7 mouse cellular contexts compared by ENCODE assay signal in genomic region chr17:85023247-85024167, GRCm38 (mm10). TPM values are rescaled to one million over a fixed set of nuclear protein-coding genes. Genes with fewer than 3 reads are reported as not detected.
DNase-seq lines count a peak whose midpoint lies in the region; ATAC-seq and TF ChIP-seq lines count a peak whose summit lies in the region.

No protein-coding gene starts in this region.

- H3K36me3 ChIP-seq in MEL (ENCODE audit: control insufficient read depth in 1 of 2, insufficient read depth in 2 of 2, low read length in 2 of 2) = peaks cover 0 to 7% of the 10 kb centered on the region in 2 experiments; a peak in 2 of 4 replicates
- H3K36me3 ChIP-seq in heart, postnatal 0 days (replicated peaks; ENCODE audit: control insufficient read depth, insufficient read depth, low read length) = 0 out of 2 replicates have a peak, but pooled peaks cover 3% of the 10 kb centered on the region

- no peaks in the 10 kb centered on the region for H3K9me3 ChIP-seq in MEL (replicated peaks; ENCODE audit: insufficient read depth, low read length)
- no peaks in the 10 kb centered on the region for H3K9me3 ChIP-seq in heart, postnatal 0 days (replicated peaks; ENCODE audit: control insufficient read depth, low read length)

- H3K4me1 ChIP-seq in MEL (ENCODE audit: control insufficient read depth in 1 of 2, insufficient read depth in 2 of 2, low read length in 2 of 2) = peaks cover 4 to 8% of the 10 kb centered on the region in 2 experiments
- no peaks in the 10 kb centered on the region for H3K4me1 ChIP-seq in heart, postnatal 0 days (ENCODE audit: control insufficient read depth, insufficient read depth)

- TF ChIP-seq POLR2A in MEL (IDR thresholded peaks at IDR 0.05; ENCODE audit: control insufficient read depth in 1 of 2, insufficient read depth in 1 of 2, low read depth in 1 of 2, low read length in 2 of 2, poor library complexity in 1 of 2) = no peak

- peak; percentile 41 for TF ChIP-seq RAD21 in MEL (IDR thresholded peaks at IDR 0.05; ENCODE audit: low read depth, low read length)

- no peaks in the 10 kb centered on the region for H3K27me3 ChIP-seq in MEL (ENCODE audit: control insufficient read depth in 1 of 2, insufficient read depth in 2 of 2, low read length in 2 of 2)
- H3K27me3 ChIP-seq in heart, postnatal 0 days (ENCODE audit: control insufficient read depth, insufficient read depth, low read length) = no peaks in the 10 kb centered on the region

- TF ChIP-seq CTCF in MEL (IDR thresholded peaks at IDR 0.05 in 2 of 3, conservative IDR thresholded peaks at IDR 0.05 in 1 of 3; ENCODE audit: control insufficient read depth in 1 of 3, insufficient read depth in 1 of 3, low read depth in 2 of 3, low read length in 3 of 3, poor library complexity in 1 of 3, severe bottlenecking in 1 of 3) = peak; percentile 34 to 65 (median 41); a peak in 5 of 6 replicates
- peak; percentile 59 for TF ChIP-seq CTCF in heart, postnatal 0 days (IDR thresholded peaks at IDR 0.05; ENCODE audit: low read depth)

- peak overlapping the region; percentile 21; the same call in 1 of the 2 replicates for H3K4me2 ChIP-seq in heart, postnatal 0 days (ENCODE audit: low read depth, low read length)

- no peaks in the 10 kb centered on the region for H3K79me2 ChIP-seq in MEL (ENCODE audit: control insufficient read depth, insufficient read depth, low read length, poor library complexity)

- ATAC-seq in heart, postnatal 0 days (ENCODE audit: insufficient read depth, low read depth) = peak; percentile 57

- H3K9ac ChIP-seq in MEL (ENCODE audit: control insufficient read depth, low read depth, low read length, poor library complexity, severe bottlenecking) = no peak overlapping the region
- no peak overlapping the region for H3K9ac ChIP-seq in heart, postnatal 0 days (replicated peaks; ENCODE audit: low read depth, low read length)

- DNase-seq in CD4-positive helper T cell, adult 2 months (ENCODE audit: low read depth, low spot score) = peak; percentile 91
- peak; percentile 78 for DNase-seq in MEL (ENCODE audit: low read depth, low spot score)
- peak; percentile 92 for DNase-seq in embryo, embryonic 10.5 days (ENCODE audit: low spot score)
- DNase-seq in heart, postnatal 0 days (ENCODE audit: low spot score) = peak; percentile 65
- DNase-seq in kidney, postnatal 10 days = peak; percentile 72
- peak; percentile 82 for DNase-seq in lung, postnatal 10 days
- peak; percentile 68 for DNase-seq in right cerebral cortex, postnatal 10 days (ENCODE audit: low spot score in 2 of 2)

- no peak overlapping the region for H3K4me3 ChIP-seq in MEL (ENCODE audit: control insufficient read depth in 1 of 2, insufficient read depth in 1 of 2, low read depth in 2 of 2, low read length in 2 of 2)
- no peak overlapping the region for H3K4me3 ChIP-seq in heart, postnatal 0 days (ENCODE audit: low read depth, low read length)

- no peak overlapping the region for H3K27ac ChIP-seq in MEL (ENCODE audit: control insufficient read depth, low read depth, low read length)
- no peak overlapping the region for H3K27ac ChIP-seq in heart, postnatal 0 days (ENCODE audit: low read depth)

- 56% methylated on average over 22 of the region's 22 CpGs for WGBS in heart, postnatal 0 days

- no peak for TF ChIP-seq EP300 in MEL (IDR thresholded peaks at IDR 0.05; ENCODE audit: low read depth in 1 of 2, low read length in 2 of 2)
- no peak for TF ChIP-seq EP300 in heart, postnatal 0 days (IDR thresholded peaks at IDR 0.05; ENCODE audit: low read depth)

TF ChIP-seq in MEL, 35 proteins besides CTCF, POLR2A, EP300 and RAD21:
- peak; percentile 72 for TF ChIP-seq SMC3 (IDR thresholded peaks at IDR 0.05; ENCODE audit: low read depth, low read length)
- TF ChIP-seq MYC (IDR thresholded peaks at IDR 0.05; ENCODE audit: low read depth, low read length) = no peak
- no peak for TF ChIP-seq MAFK (IDR thresholded peaks at IDR 0.05; ENCODE audit: borderline replicate concordance, low read depth, low read length)
- TF ChIP-seq SIN3A (IDR thresholded peaks at IDR 0.05; ENCODE audit: low read length) = peak; percentile 30; the same call in 1 of the 2 replicates
- TF ChIP-seq CHD1 (IDR thresholded peaks at IDR 0.05; ENCODE audit: low read depth, low read length) = no peak
- TF ChIP-seq MAZ (IDR thresholded peaks at IDR 0.05; ENCODE audit: low read depth, low read length) = peak; percentile 66; the same call in 1 of the 2 replicates
- TF ChIP-seq USF2 (IDR thresholded peaks at IDR 0.05; ENCODE audit: borderline replicate concordance in 1 of 2, insufficient read depth in 1 of 2, low read depth in 1 of 2, low read length in 2 of 2) = no peak
- TF ChIP-seq ZC3H11A (IDR thresholded peaks at IDR 0.05; ENCODE audit: low read depth, low read length) = peak; percentile 17; the same call in 1 of the 2 replicates
TF ChIP-seq in MEL: peak in this region for 4.

RNA-seq across cellular contexts. Expression of gene Slc3a1, which starts 4.7 kb away (rescaled TPM):
- total RNA-seq in MEL (2012; rRNA removed) = 0.08 and 0.10 TPM in 2 replicates
- polyA plus RNA-seq in MEL (2012; ENCODE audit: insufficient read depth in 1 of 2, insufficient read length in 2 of 2, low read depth in 1 of 2, low replicate concordance in 2 of 2, missing spikeins in 1 of 2) = under 1 TPM in 1 of 2 experiments, not detected in 1; 0.08 TPM
- 1.3 TPM in 1 of 2 replicates, not detected in the other for total RNA-seq in heart, postnatal 0 days (2014; rRNA removed; ENCODE audit: low replicate concordance)
- polyA plus RNA-seq in heart, postnatal 0 days (2015; fragmentation: Nextera tagmentation; extraction: Ambion mirVana) = not detected in 2 replicates
